Mouse (Mus musculus) natural killer cell, adult 2 months (primary cell): Measurements from ENCODE around the gene Rell1.
"Not testable (repeated sequence)": the region's sequence is repeated elsewhere in the genome, so short reads cannot be mapped to it uniquely, and the experiment has no call there.

Source experiments
- DNase-seq, 2 experiments: peaks; one replicate each; pipeline ENCODE4 v3.0.0; 2022; ENCODE audit warnings: low spot score in 2 of 2

Rell1 gene

DNA sequence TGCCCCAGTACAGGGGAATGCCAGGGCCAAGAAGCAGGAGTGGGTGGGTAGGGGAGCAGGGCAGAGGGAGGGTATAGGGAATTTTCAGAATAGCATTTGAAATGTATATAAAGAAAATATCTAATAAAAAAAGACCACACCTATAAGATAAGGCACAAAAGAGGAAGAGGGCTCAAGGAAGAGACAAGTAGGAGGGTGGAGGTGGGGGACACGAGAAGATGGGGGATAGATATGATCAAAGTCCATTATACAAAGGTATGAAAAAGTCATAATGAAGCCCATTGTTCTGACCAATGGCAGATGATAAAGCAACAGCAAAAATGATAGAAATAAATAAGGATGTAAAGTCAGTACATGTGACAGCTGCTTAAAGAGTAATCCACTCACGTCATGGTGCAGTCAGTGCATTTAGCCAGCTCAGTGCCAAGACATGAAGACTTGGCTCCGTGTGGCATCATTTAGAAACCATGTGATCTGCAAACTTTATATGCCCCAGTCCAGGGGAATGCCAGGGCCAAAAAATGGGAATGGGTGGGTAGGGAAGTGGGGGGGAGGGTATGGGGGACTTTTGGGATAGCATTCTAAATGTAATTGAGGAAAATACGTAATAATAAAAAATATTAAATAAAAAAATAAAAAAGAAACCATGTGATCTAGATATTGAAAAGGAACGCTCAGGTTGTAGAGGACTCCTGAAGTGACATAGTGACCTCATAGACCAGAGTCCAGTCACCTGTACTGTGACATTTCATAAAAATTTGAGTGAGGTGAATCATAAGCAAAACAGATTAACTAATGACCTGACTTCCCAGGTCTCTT is 71.5 kb downstream of the Rell1 start:
- DNase-seq = not testable (repeated sequence)

DNA sequence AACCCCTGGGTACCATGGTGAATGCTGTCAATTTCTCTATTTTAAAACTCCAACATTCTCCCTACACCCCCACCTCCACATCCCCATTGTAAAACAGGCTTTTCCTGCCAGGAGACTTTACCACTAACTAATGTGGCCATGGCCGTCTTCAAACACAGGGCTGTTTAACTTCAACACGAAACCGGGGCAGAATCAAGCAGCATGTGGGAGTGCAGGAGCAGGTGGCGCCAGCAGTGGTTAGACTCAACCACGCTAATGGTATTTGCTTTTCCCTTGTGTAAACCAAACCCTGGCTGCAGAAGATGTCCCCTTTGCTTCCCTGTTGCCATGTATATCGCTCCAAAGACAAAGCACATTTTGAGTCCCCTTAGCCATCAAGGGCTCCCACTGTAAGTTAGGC is 76.8 kb downstream of the Rell1 start:
- DNase-seq = no peak

DNA sequence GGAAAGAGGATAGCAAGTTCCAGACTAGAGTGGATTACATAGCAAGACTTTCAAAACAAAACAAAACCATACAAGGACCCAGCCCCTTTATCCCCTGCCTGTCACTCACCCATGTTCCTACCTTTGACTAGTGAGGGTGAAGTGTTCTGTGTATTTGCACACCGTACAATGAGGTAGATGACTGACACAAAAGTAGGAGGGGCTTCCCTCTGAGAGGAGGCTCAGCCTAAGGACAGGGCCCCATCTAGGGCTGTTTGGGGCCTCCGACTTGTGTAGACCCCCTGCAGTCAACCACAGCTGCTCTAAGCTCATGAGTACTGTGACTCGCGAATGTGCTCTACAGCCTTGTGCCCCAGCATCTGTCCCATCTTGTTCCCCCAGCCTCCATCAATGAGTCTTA is 77.5 kb downstream of the Rell1 start:
- no peak for DNase-seq

DNA sequence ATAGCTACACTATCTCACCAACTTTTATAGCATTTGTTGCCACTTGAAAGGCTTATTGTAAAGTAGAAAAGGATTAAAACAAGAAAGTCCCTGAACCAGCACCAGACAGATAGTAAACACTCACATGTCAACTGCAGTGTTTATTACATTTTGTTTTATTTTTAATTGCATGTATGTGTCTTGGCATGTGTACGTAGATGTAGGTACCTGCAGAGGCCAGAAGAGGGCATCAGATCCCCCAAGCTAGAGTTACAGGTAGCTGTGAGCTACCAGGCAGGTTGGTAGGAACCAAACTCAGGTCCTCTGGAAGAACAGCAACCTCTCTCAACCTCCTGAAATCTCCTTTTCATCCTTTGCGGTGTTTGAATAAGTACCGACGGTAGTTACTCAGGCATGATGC is 81.6 kb downstream of the Rell1 start:
- DNase-seq = peak in 1 of 2 experiments; percentile 13

DNA sequence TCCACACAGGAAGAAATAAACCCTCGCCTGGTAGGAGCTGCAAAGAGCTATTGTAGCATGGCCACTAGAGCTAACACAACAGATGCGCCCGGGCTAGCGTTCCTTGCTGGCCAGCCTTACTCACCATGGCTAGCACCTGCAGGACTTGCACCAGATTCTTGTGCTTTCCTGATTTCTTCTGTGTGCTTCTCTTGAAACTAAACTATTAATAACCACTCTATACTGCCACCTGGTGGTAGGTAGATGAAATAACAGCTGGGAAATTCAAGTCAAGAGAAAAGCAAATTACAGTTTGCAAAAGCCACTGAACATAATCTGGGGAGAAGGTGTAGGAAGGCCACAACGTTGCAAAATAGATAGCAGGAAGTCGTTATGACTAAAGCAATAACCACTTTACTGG is 82.0 kb downstream of the Rell1 start:
- DNase-seq = peak in 1 of 2 experiments; percentile 4

DNA sequence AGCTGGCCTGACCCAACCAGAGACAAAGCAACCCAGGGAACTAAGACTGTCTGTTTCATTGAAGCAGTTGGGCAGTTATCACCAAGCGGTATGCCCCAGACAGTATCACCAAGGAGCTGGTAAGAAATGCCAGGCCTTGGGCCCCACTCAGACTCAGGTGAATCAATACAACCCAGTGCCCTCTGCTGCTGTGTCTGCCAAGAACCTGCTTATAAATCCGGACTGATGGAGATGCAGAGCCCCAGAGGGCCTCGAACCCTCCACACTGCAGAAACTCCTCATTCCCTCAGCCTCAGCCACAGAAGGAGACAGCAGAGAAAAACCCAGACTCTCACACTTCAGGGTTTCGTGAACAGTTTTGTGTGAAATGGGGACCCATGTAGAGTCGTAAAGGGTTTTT is 82.4 kb downstream of the Rell1 start:
- DNase-seq = no peak

DNA sequence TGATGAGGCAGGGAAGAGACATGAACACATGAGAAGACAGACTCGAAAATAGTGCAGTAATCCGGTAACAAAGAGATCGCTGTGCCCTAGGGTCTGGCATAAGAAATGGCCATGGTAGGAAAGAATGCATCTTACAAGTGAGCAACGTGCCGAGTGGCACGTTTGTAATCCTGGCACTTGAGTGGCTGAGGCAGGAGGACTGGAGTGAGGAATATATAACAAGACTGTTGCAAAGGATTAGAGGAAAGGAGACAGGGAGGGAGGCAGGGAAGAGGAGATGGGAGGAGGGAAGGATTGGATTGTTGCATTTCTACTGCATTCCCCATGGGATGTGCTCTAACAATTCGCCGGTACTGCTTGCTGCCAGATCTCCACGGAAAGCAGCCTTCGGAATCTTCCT is 89.7 kb downstream of the Rell1 start:
- DNase-seq = no peak

DNA sequence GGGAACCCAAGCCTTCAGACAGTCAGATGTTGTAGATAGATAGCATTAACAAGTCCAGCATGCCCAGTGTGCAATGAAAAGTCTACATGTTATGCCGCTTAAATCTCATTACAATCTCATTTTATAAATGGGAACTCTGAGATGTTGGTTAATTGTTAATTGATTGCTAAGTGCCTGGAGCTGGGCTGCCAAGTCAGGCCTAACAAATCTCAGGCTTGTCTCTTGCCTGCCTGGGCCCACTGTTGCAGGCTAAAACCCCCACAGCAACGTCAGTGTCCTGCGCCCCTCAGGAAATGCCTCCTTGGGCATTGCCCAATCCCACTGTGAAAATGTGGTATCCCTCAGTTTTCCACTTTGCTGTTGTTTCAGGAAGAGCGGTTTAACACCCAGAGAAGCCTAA is 92.6 kb downstream of the Rell1 start:
- DNase-seq = no peak

DNA sequence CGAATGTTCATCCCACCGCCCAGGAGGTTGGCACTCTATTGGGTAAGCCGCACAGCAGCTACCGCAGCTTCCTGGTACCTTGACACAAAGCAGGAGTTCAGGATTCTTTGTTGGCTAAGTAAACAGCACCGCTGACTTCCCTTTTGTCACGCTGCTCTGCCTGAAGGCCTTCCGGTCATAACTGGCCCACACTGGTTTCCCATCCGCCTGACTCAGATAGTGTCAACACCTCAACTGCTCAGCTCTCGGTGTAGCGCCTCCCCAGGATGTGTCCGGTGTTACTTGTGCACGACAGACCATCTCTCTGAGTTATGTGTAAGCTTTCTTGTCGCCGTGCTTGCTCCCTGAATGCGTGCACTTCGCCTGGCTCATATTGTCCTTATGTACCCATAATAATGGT is 93.8 kb downstream of the Rell1 start:
- DNase-seq = no peak

DNA sequence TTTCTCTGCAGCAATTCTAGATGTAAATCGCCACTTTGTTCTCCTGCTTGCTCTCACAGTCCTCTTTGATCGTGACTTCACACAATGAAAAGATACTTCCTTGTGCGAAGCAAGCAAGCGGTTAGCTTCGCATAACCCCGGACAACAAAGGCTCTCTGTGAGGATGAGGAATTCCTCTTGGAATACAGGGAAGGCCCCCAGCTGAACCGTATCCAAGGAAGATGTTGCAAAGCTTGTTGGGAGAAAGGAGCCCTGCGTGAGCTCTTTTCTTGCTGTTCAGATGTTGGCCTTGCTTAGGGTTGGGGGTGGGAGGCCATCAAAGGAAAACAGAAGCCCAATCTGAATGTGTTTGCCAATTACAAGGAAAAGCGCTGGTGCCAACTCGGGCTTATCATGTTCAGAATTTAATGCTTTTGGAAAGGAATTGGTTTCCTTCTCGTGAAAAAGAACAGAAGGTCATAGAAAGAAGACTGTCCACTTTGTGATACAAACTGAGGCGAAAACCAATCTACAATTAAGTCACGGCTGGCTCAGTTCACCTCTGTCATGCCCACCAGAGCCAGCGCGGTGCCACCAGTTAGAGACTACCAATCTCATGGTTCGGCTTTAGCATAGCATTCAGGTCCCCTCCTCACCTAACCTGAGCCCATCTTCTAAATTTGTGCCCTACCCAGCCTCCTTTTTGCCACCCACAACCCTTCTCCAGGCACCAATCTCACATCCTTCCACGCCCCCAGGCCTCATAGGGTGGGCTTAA is 96.3 kb downstream of the Rell1 start:
- DNase-seq = no peak

DNA sequence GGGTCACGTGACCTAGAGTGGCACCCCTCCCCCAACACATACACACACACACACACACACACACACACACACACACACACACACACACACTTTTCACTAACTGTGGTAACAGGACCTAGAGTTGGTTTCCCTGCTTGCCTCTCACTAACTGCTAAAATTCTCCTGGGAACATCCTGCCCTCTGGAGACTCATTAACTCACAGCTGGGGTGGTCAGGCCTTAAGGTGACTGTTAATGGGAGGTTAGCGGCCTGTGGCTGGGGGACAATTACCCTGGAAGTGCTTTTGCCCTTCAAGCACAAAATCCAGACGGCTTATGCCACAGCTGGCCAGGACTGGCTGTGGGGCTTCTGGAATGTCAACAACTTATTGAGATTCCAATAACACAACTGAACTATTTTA is 101.3 kb downstream of the Rell1 start:
- DNase-seq = no peak

DNA sequence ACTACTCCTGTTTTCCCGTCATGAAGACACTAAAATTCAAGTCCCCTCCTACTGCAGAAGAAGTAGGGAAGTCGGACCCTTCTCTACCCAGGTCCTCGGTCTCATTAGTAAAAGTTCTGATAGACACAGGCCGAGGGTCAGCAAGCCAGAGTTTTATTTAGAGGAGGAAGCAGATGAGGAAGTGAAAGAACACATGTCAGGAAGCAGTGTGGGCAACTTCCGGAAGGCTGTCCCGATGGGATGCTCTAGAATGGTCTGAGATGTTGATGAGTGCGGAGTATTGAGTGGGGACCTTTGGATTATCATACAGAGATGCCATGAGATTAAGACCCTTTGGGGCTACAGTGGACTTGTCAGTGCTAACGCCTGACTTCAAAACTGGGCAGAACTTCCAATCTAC is 109.8 kb downstream of the Rell1 start:
- no peak for DNase-seq
